Mouse (Mus musculus): ENCODE measurements around the gene Msx3.

- TF ChIP-seq CTCF (IDR thresholded peaks at IDR 0.05; ENCODE audit: control insufficient read depth, insufficient read depth, low read length) (no peak), POLR2A (IDR thresholded peaks at IDR 0.05; ENCODE audit: borderline replicate concordance, control insufficient read depth, low read depth, low read length) (no peak)
These were observed 47.2 kb upstream of the Msx3 start for GRCm38 (mm10) chr7:140096055-140096454.
